Mouse (Mus musculus) E14TG2a.4 (cell line): ENCODE measurements at regions not wholly inside any gene's neighbourhood (a gene's known extent, or its start where the extent isn't known, plus 50 kb on each side); places are given as distances from the start of the nearest gene placed in this dataset.

ENCODE experiments used
- H3K27me3 ChIP-seq: 2 replicates; pipeline ENCODE4 v1.6.1; 2014; ENCODE audit warnings: low read length, control low read depth; ENCODE audit not compliant: insufficient read depth
- H3K36me3 ChIP-seq: 2 replicates; pipeline ENCODE4 v1.6.1; 2014; ENCODE audit warnings: low read length, control low read depth; ENCODE audit not compliant: insufficient read depth
- H3K4me1 ChIP-seq: replicated peaks from 2 replicates; pipeline ENCODE4 v1.6.1; 2014; ENCODE audit warnings: low read depth, low read length, control low read depth
- H3K4me3 ChIP-seq: replicated peaks from 2 replicates; pipeline ENCODE4 v1.5.1; 2014; ENCODE audit warnings: mild to moderate bottlenecking, low read length
- H3K9me3 ChIP-seq: 2 replicates; pipeline ENCODE4 v1.6.1; 2014; ENCODE audit warnings: low read length, control low read depth
- CTCF ChIP-seq: conservative IDR thresholded peaks from 2 replicates; pipeline ENCODE4 v1.5.1; 2014; ENCODE audit warnings: low read length
- NANOG ChIP-seq: IDR thresholded peaks from 2 replicates; pipeline ENCODE4 v1.6.1; 2014; ENCODE audit warnings: borderline replicate concordance, low read length, mixed read lengths
- POU5F1 ChIP-seq: IDR thresholded peaks from 2 replicates; pipeline ENCODE4 v1.6.1; 2014; ENCODE audit warnings: low read length, borderline replicate concordance

- no peaks in the 10 kb centered on the region for H3K36me3 ChIP-seq
- no peak overlapping the region for H3K4me3 ChIP-seq
- no peaks in the 10 kb centered on the region for H3K9me3 ChIP-seq
- no peak for TF ChIP-seq NANOG
- no peak for TF ChIP-seq CTCF
- no peak for TF ChIP-seq POU5F1
- no peaks in the 10 kb centered on the region for H3K4me1 ChIP-seq
- H3K27me3 ChIP-seq = 0 out of 2 replicates have a peak, but pooled peaks cover 3% of the 10 kb centered on the region
Measured at GRCm38 (mm10) chr15:34775714-34776113, 418.0 kb upstream of the 9430069I07Rik start.

- TF ChIP-seq POU5F1 (no peak), NANOG (no peak), CTCF (no peak)
- Histone ChIP-seq H3K4me3 (no peak overlapping the region), H3K4me1 (peaks cover 23% of the 10 kb centered on the region), H3K36me3 (no peaks in the 10 kb centered on the region), H3K9me3 (no peaks in the 10 kb centered on the region), H3K27me3 (peaks cover 4% of the 10 kb centered on the region; the same call in 1 of the 2 replicates)
Measured at GRCm38 (mm10) chr15:34751746-34752145, 394.1 kb upstream of the 9430069I07Rik start.

GRCm38 (mm10) chr15:34751021-34751420 lies 393.3 kb upstream of the 9430069I07Rik start:
- peaks cover 30% of the 10 kb centered on the region for H3K4me1 ChIP-seq
- peaks cover 4% of the 10 kb centered on the region; the same call in 1 of the 2 replicates for H3K27me3 ChIP-seq
- TF ChIP-seq CTCF (no peak), POU5F1 (no peak), NANOG (no peak)
- H3K36me3 ChIP-seq = no peaks in the 10 kb centered on the region
- H3K4me3 ChIP-seq = no peak overlapping the region
- H3K9me3 ChIP-seq = no peaks in the 10 kb centered on the region

- Histone ChIP-seq H3K27me3 (peaks cover 11% of the 10 kb centered on the region), H3K36me3 (no peaks in the 10 kb centered on the region), H3K4me1 (peaks cover 42% of the 10 kb centered on the region), H3K9me3 (no peaks in the 10 kb centered on the region), H3K4me3 (no peak overlapping the region)
- no peak for TF ChIP-seq CTCF
- TF ChIP-seq POU5F1 = no peak
- TF ChIP-seq NANOG = no peak
Measured at GRCm38 (mm10) chr15:34747111-34747510, 389.4 kb upstream of the 9430069I07Rik start.

- no peak for TF ChIP-seq POU5F1
- TF ChIP-seq CTCF = peak; percentile 93
- peaks cover 33% of the 10 kb centered on the region for H3K4me1 ChIP-seq
- no peaks in the 10 kb centered on the region for H3K9me3 ChIP-seq
- no peaks in the 10 kb centered on the region for H3K36me3 ChIP-seq
- H3K4me3 ChIP-seq = 0 out of 2 replicates have a peak overlapping the region, but pooled peaks have one; percentile 7
- H3K27me3 ChIP-seq = peaks cover 11% of the 10 kb centered on the region
Measured at GRCm38 (mm10) chr15:34743130-34743782, 385.6 kb upstream of the 9430069I07Rik start.

GRCm38 (mm10) chr15:34741488-34741887 lies 383.8 kb upstream of the 9430069I07Rik start:
- peaks cover 11% of the 10 kb centered on the region for H3K27me3 ChIP-seq
- TF ChIP-seq POU5F1 (no peak), NANOG (no peak), CTCF (no peak)
- no peaks in the 10 kb centered on the region for H3K36me3 ChIP-seq
- no peak overlapping the region for H3K4me3 ChIP-seq
- H3K4me1 ChIP-seq = peaks cover 17% of the 10 kb centered on the region
- H3K9me3 ChIP-seq = no peaks in the 10 kb centered on the region
